ENCODE assay signal across 14 mouse cellular contexts in the genomic region with DNA sequence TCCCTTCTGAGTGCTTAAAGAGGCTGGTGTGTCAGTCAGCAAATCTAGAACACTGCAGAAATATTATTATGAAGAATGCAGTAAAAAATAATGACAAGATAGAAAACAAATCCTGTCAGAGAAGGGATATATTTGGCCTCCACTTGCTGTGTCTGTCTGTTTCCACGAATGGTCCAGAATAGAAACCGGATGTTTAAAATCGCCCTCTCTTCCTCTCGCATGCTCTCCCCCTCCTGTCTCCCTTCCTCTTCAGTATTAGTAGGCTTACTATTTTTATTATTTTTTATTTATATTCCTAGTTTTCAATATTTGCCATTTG.
A peak's percentile ranks its signal among the peaks of the same experiment; 100 is the strongest.
DNase-seq lines count a peak whose midpoint lies in the region; ATAC-seq and TF ChIP-seq lines count a peak whose summit lies in the region.
"Had no signal": no experiment of that assay in that cellular context is flagged by ENCODE, and none has a peak within 500 bp of the region (broad histone marks: within the 10 kb centered on the region; RNA-seq: fewer than 3 reads in every experiment).

No protein-coding gene starts in this region.

- no peak overlapping the region for H3K9ac ChIP-seq in lung, embryonic 14.5 days
- peak overlapping the region; percentile 25; the same call in 1 of the 2 replicates for H3K9ac ChIP-seq in forebrain, embryonic 14.5 days (ENCODE audit: low read length)
- H3K9ac ChIP-seq in hindbrain, embryonic 11.5 days (ENCODE audit: low read depth, low read length) = no peak overlapping the region
- no peak overlapping the region for H3K9ac ChIP-seq in midbrain, embryonic 14.5 days (replicated peaks; ENCODE audit: low read length)
- H3K9ac ChIP-seq: heart, embryonic 13.5 days; limb, embryonic 12.5 days; liver, embryonic 15.5 days had no signal

- no peak overlapping the region for H3K27ac ChIP-seq in lung, embryonic 14.5 days (ENCODE audit: low read depth)
- peak overlapping the region; percentile 71; the same call in 1 of the 2 replicates for H3K27ac ChIP-seq in forebrain, embryonic 14.5 days (ENCODE audit: low read depth, low read length)
- H3K27ac ChIP-seq in hindbrain, embryonic 11.5 days (ENCODE audit: low read depth, low read length) = 0 out of 2 replicates have a peak overlapping the region, but pooled peaks have one; percentile 44
- H3K27ac ChIP-seq in midbrain, embryonic 14.5 days (replicated peaks; ENCODE audit: low read depth, low read length) = peak overlapping the region; percentile 20; the same call in 1 of the 2 replicates
- H3K27ac ChIP-seq: heart, embryonic 13.5 days; limb, embryonic 12.5 days; liver, embryonic 15.5 days had no signal

- no peaks in the 10 kb centered on the region for H3K36me3 ChIP-seq in lung, embryonic 14.5 days (ENCODE audit: insufficient read depth)
- no peaks in the 10 kb centered on the region for H3K36me3 ChIP-seq in forebrain, embryonic 14.5 days (ENCODE audit: control insufficient read depth, insufficient read depth, low read length)
- H3K36me3 ChIP-seq in hindbrain, embryonic 11.5 days (ENCODE audit: control insufficient read depth, insufficient read depth, low read length) = no peaks in the 10 kb centered on the region
- no peaks in the 10 kb centered on the region; the same call in 1 of the 2 replicates for H3K36me3 ChIP-seq in midbrain, embryonic 14.5 days (ENCODE audit: control insufficient read depth, insufficient read depth, low read length)
- H3K36me3 ChIP-seq: heart, embryonic 13.5 days; limb, embryonic 12.5 days; liver, embryonic 15.5 days had no signal

- no peaks in the 10 kb centered on the region for H3K27me3 ChIP-seq in lung, embryonic 14.5 days (ENCODE audit: insufficient read depth, low read length)
- no peaks in the 10 kb centered on the region for H3K27me3 ChIP-seq in forebrain, embryonic 14.5 days (replicated peaks; ENCODE audit: control insufficient read depth, insufficient read depth, low read length)
- no peaks in the 10 kb centered on the region for H3K27me3 ChIP-seq in hindbrain, embryonic 11.5 days (ENCODE audit: control insufficient read depth, insufficient read depth, low read length)
- H3K27me3 ChIP-seq in midbrain, embryonic 14.5 days (ENCODE audit: control insufficient read depth, insufficient read depth, low read length) = no peaks in the 10 kb centered on the region
- H3K27me3 ChIP-seq: heart, embryonic 13.5 days; limb, embryonic 12.5 days; liver, embryonic 15.5 days had no signal

- no peaks in the 10 kb centered on the region for H3K4me1 ChIP-seq in lung, embryonic 14.5 days (ENCODE audit: insufficient read depth)
- H3K4me1 ChIP-seq in forebrain, embryonic 14.5 days (ENCODE audit: control insufficient read depth, insufficient read depth, low read length) = peaks cover 10% of the 10 kb centered on the region
- H3K4me1 ChIP-seq in hindbrain, embryonic 11.5 days (replicated peaks; ENCODE audit: control insufficient read depth, insufficient read depth, low read length) = no peaks in the 10 kb centered on the region
- peaks cover 4% of the 10 kb centered on the region; the same call in 1 of the 2 replicates for H3K4me1 ChIP-seq in midbrain, embryonic 14.5 days (ENCODE audit: control insufficient read depth, insufficient read depth, low read length)
- H3K4me1 ChIP-seq: limb, embryonic 12.5 days; liver, embryonic 15.5 days had no signal

- WGBS in lung, embryonic 14.5 days = 59% methylated on average over 4 of the region's 4 CpGs
- WGBS in forebrain, embryonic 14.5 days = 90% methylated on average over 4 of the region's 4 CpGs
- 90% methylated on average over 4 of the region's 4 CpGs for WGBS in hindbrain, embryonic 11.5 days
- 79% methylated on average over 4 of the region's 4 CpGs for WGBS in midbrain, embryonic 14.5 days

- no peaks in the 10 kb centered on the region for H3K9me3 ChIP-seq in lung, embryonic 14.5 days (ENCODE audit: low read depth, low read length)
- H3K9me3 ChIP-seq in forebrain, embryonic 14.5 days (replicated peaks; ENCODE audit: control insufficient read depth, low read length) = no peaks in the 10 kb centered on the region
- H3K9me3 ChIP-seq in hindbrain, embryonic 11.5 days (ENCODE audit: control insufficient read depth, low read length) = no peaks in the 10 kb centered on the region
- H3K9me3 ChIP-seq in midbrain, embryonic 14.5 days (ENCODE audit: control insufficient read depth, low read length) = no peaks in the 10 kb centered on the region
- H3K9me3 ChIP-seq: heart, embryonic 13.5 days; limb, embryonic 12.5 days; liver, embryonic 15.5 days had no signal

- no peak for ATAC-seq in lung, embryonic 14.5 days (ENCODE audit: insufficient read depth)
- no peak for ATAC-seq in forebrain, embryonic 14.5 days
- ATAC-seq in hindbrain, embryonic 11.5 days (ENCODE audit: low FRiP score) = no peak
- no peak for ATAC-seq in midbrain, embryonic 14.5 days (ENCODE audit: low FRiP score, low TSS enrichment)
- no peak for ATAC-seq in monocyte, adult 5-6 weeks (replicated peaks; ENCODE audit: insufficient number of reproducible peaks, low FRiP score, low TSS enrichment, poor library complexity, severe bottlenecking)

- TF ChIP-seq CTCF in lung, embryonic 14.5 days (IDR thresholded peaks at IDR 0.05; ENCODE audit: low read depth) = no peak

- no peak overlapping the region for H3K4me3 ChIP-seq in lung, embryonic 14.5 days (ENCODE audit: low read depth, low read length)
- no peak overlapping the region for H3K4me3 ChIP-seq in forebrain, embryonic 14.5 days (ENCODE audit: low read depth, low read length)
- H3K4me3 ChIP-seq in hindbrain, embryonic 11.5 days (ENCODE audit: low read depth, low read length) = no peak overlapping the region
- no peak overlapping the region for H3K4me3 ChIP-seq in midbrain, embryonic 14.5 days (replicated peaks; ENCODE audit: low read depth, low read length)
- H3K4me3 ChIP-seq: heart, embryonic 13.5 days; limb, embryonic 12.5 days; liver, embryonic 15.5 days had no signal

- H3K4me2 ChIP-seq in lung, embryonic 14.5 days = 0 out of 2 replicates have a peak overlapping the region, but pooled peaks have one; percentile 25
- no peak overlapping the region for H3K4me2 ChIP-seq in forebrain, embryonic 14.5 days (ENCODE audit: low read length)
- H3K4me2 ChIP-seq in hindbrain, embryonic 11.5 days (replicated peaks; ENCODE audit: low read depth, low read length) = no peak overlapping the region
- H3K4me2 ChIP-seq in midbrain, embryonic 14.5 days (ENCODE audit: low read length) = no peak overlapping the region
- H3K4me2 ChIP-seq: heart, embryonic 13.5 days; limb, embryonic 12.5 days; liver, embryonic 15.5 days had no signal

- DNase-seq in lung, embryonic 14.5 days = peak; percentile 32
- DNase-seq in lung, postnatal 36 days = no peak
- no peak for DNase-seq in forebrain, embryonic 14.5 days (ENCODE audit: low spot score)
- DNase-seq in hindbrain, embryonic 11.5 days (ENCODE audit: low spot score) = no peak
- no peak for DNase-seq in midbrain, embryonic 14.5 days
- DNase-seq in right cerebral cortex, adult 18-20 months = no peak
- DNase-seq: cerebellum, adult 2 months; kidney, adult 2 months; kidney, postnatal 4 days; right cerebral cortex, postnatal 4 days had no signal
